In genomic region chr10:60246519-60246918, GRCm38 (mm10) we compare ENCODE assay signal across 10 mouse cellular contexts. TPM values are rescaled to one million over a fixed set of nuclear protein-coding genes. Genes with fewer than 3 reads are reported as not detected.
DNase-seq lines count a peak whose midpoint lies in the region; TF ChIP-seq lines count a peak whose summit lies in the region.
"Had no signal": no experiment of that assay in that cellular context is flagged by ENCODE, and none has a peak within 500 bp of the region (broad histone marks: within the 10 kb centered on the region; RNA-seq: fewer than 3 reads in every experiment).

No protein-coding gene starts in this region.

- no peaks in the 10 kb centered on the region for H3K27me3 ChIP-seq in MEL (ENCODE audit: control insufficient read depth in 1 of 2, insufficient read depth in 2 of 2, low read length in 2 of 2)
- no peaks in the 10 kb centered on the region for H3K27me3 ChIP-seq in cerebellum, adult 2 months (ENCODE audit: control insufficient read depth, insufficient read depth, low read length)
- H3K27me3 ChIP-seq in splenic B cell, adult 2 months (ENCODE audit: control insufficient read depth, insufficient read depth, low read length, poor library complexity, severe bottlenecking), result no peaks in the 10 kb centered on the region
- H3K27me3 ChIP-seq: embryonic facial prominence, embryonic 12.5 days; limb, embryonic 15.5 days had no signal

- H3K4me1 ChIP-seq in MEL (ENCODE audit: control insufficient read depth in 1 of 2, insufficient read depth in 2 of 2, low read length in 2 of 2), result no peaks in the 10 kb centered on the region; a peak in 1 of 4 replicates
- H3K4me1 ChIP-seq in cerebellum, adult 2 months (ENCODE audit: control insufficient read depth, insufficient read depth, low read length), result no peaks in the 10 kb centered on the region
- H3K4me1 ChIP-seq: embryonic facial prominence, embryonic 12.5 days had no signal

- 51% methylated on average over 5 of the region's 5 CpGs for WGBS in cerebellum, adult 2 months

- no peaks in the 10 kb centered on the region for H3K79me2 ChIP-seq in MEL (ENCODE audit: control insufficient read depth, insufficient read depth, low read length, poor library complexity)

- no peaks in the 10 kb centered on the region for H3K9me3 ChIP-seq in MEL (replicated peaks; ENCODE audit: insufficient read depth, low read length)
- H3K9me3 ChIP-seq: embryonic facial prominence, embryonic 12.5 days; limb, embryonic 15.5 days had no signal

- no peak for TF ChIP-seq POLR2A in MEL (IDR thresholded peaks at IDR 0.05; ENCODE audit: control insufficient read depth in 1 of 2, insufficient read depth in 1 of 2, low read depth in 1 of 2, low read length in 2 of 2, poor library complexity in 1 of 2)
- TF ChIP-seq POLR2A in cerebellum, adult 2 months (IDR thresholded peaks at IDR 0.05; ENCODE audit: borderline replicate concordance, insufficient read depth, low read length), result no peak

- TF ChIP-seq CTCF in MEL (IDR thresholded peaks at IDR 0.05 in 2 of 3, conservative IDR thresholded peaks at IDR 0.05 in 1 of 3; ENCODE audit: control insufficient read depth in 1 of 3, insufficient read depth in 1 of 3, low read depth in 2 of 3, low read length in 3 of 3, poor library complexity in 1 of 3, severe bottlenecking in 1 of 3), result peak; percentile 67 to 87 (median 76)
- peak; percentile 56; the same call in 1 of the 2 replicates for TF ChIP-seq CTCF in cerebellum, adult 2 months (IDR thresholded peaks at IDR 0.05; ENCODE audit: borderline replicate concordance, insufficient read depth, low read depth, low read length)
- peak; percentile 81 for TF ChIP-seq CTCF in layer of hippocampus, adult 2 months (conservative IDR thresholded peaks at IDR 0.05)

- H3K27ac ChIP-seq in MEL (ENCODE audit: control insufficient read depth, low read depth, low read length), result no peak overlapping the region
- H3K27ac ChIP-seq in cerebellum, adult 2 months (ENCODE audit: insufficient read depth, low read length), result no peak overlapping the region
- no peak overlapping the region for H3K27ac ChIP-seq in layer of hippocampus, adult 2 months
- H3K27ac ChIP-seq: embryonic facial prominence, embryonic 12.5 days; limb, embryonic 15.5 days had no signal

- peak; percentile 49 for DNase-seq in kidney, adult 18-20 months
- no peak for DNase-seq in kidney, adult 11 months
- peak; percentile 77 for DNase-seq in MEL (ENCODE audit: low read depth, low spot score)
- peak; percentile 32 to 51 for DNase-seq in cerebellum, adult 2 months
- DNase-seq in gastrocnemius, postnatal 10 days, result peak; percentile 63
- peak; percentile 29 to 64 for DNase-seq in layer of hippocampus, adult 2 months (ENCODE audit: low spot score in 2 of 2)
- peak; percentile 37 to 73 for DNase-seq in lung, postnatal 4 days
- DNase-seq in splenic B cell, adult 2 months (ENCODE audit: low read depth, low spot score), result peak; percentile 83

- H3K36me3 ChIP-seq in MEL (ENCODE audit: control insufficient read depth in 1 of 2, insufficient read depth in 2 of 2, low read length in 2 of 2), result no peaks in the 10 kb centered on the region
- no peaks in the 10 kb centered on the region for H3K36me3 ChIP-seq in splenic B cell, adult 2 months (ENCODE audit: control insufficient read depth, insufficient read depth, low read length, poor library complexity, severe bottlenecking)
- H3K36me3 ChIP-seq: embryonic facial prominence, embryonic 12.5 days; limb, embryonic 15.5 days had no signal

- peak; percentile 25 for TF ChIP-seq RAD21 in MEL (IDR thresholded peaks at IDR 0.05; ENCODE audit: low read depth, low read length)

- H3K4me3 ChIP-seq in MEL (ENCODE audit: control insufficient read depth in 1 of 2, insufficient read depth in 1 of 2, low read depth in 2 of 2, low read length in 2 of 2), result no peak overlapping the region
- H3K4me3 ChIP-seq in cerebellum, adult 2 months (replicated peaks; ENCODE audit: insufficient read depth, low read depth, low read length), result no peak overlapping the region
- H3K4me3 ChIP-seq in layer of hippocampus, adult 2 months, result no peak overlapping the region
- H3K4me3 ChIP-seq: embryonic facial prominence, embryonic 12.5 days; limb, embryonic 15.5 days had no signal

- no peak overlapping the region for H3K9ac ChIP-seq in MEL (ENCODE audit: control insufficient read depth, low read depth, low read length, poor library complexity, severe bottlenecking)
- H3K9ac ChIP-seq: embryonic facial prominence, embryonic 12.5 days; limb, embryonic 15.5 days had no signal

- TF ChIP-seq EP300 in MEL (IDR thresholded peaks at IDR 0.05; ENCODE audit: low read depth in 1 of 2, low read length in 2 of 2), result no peak

TF ChIP-seq in MEL, 35 proteins besides CTCF, POLR2A, EP300 and RAD21:
- TF ChIP-seq SMC3 (IDR thresholded peaks at IDR 0.05; ENCODE audit: low read depth, low read length) (peak; percentile 49), ZNF384 (IDR thresholded peaks at IDR 0.05; ENCODE audit: low read depth, low read length) (no peak), CHD1 (IDR thresholded peaks at IDR 0.05; ENCODE audit: low read depth, low read length) (no peak)

RNA-seq across cellular contexts. Expression of gene Chst3, which starts 27.5 kb away (rescaled TPM):
- total RNA-seq in MEL (2012; rRNA removed), result not detected in 2 replicates
- under 1 TPM in 1 of 2 experiments, not detected in 1; 0.08 TPM for polyA plus RNA-seq in MEL (2012; ENCODE audit: insufficient read depth in 1 of 2, insufficient read length in 2 of 2, low read depth in 1 of 2, low replicate concordance in 2 of 2, missing spikeins in 1 of 2)
- 2.2 TPM in 2 replicates for polyA plus RNA-seq in cerebellum, adult 2 months (2012; rRNA removed)
- 1 to 10 TPM; 1.9 to 2.1 TPM for total RNA-seq in gastrocnemius, postnatal 10 days (2021)
- total RNA-seq in layer of hippocampus, adult 2 months (2021), result 1 to 10 TPM; 1.2 to 1.8 TPM

RNA-seq across cellular contexts. Expression of gene Psap, which starts 30.9 kb away (rescaled TPM):
- total RNA-seq in MEL (2012; rRNA removed), result 102 and 106 TPM in 2 replicates
- 100 to 1,000 TPM in 1 of 2 experiments, 10 to 100 TPM in 1; 56.8 to 153 TPM for polyA plus RNA-seq in MEL (2012; ENCODE audit: insufficient read depth in 1 of 2, insufficient read length in 2 of 2, low read depth in 1 of 2, low replicate concordance in 2 of 2, missing spikeins in 1 of 2)
- polyA plus RNA-seq in cerebellum, adult 2 months (2012; rRNA removed), result 2,061 and 2,091 TPM in 2 replicates
- 100 to 1,000 TPM; 405 to 444 TPM for total RNA-seq in gastrocnemius, postnatal 10 days (2021)
- total RNA-seq in layer of hippocampus, adult 2 months (2021), result 1,000 to 10,000 TPM; 1,331 to 1,399 TPM
